Mouse (Mus musculus) neural tube, embryonic 11.5 days (tissue): ENCODE measurements around the gene Rprd2. TPM values are rescaled to one million over a fixed set of nuclear protein-coding genes. Genes with fewer than 3 reads are reported as not detected.

Experiments
- ATAC-seq: fragments of 200-750 bp; cut with Nextera tagmentation; 2 replicates; pipeline ENCODE4 v1.8.0; 2017; ENCODE audit warnings: moderate number of reproducible peaks, mild to moderate bottlenecking, moderate TSS enrichment, moderate library complexity; ENCODE audit not compliant: insufficient read depth, low FRiP score, low TSS enrichment
- DNase-seq: peaks from one replicate; pipeline ENCODE4 v3.0.0-alpha.2; 2015; ENCODE audit warnings: low spot score
- H3K27ac ChIP-seq: fragments of 300-500 bp; sonication (generic); 2 replicates; pipeline ENCODE4 v1.5.1; 2014; ENCODE audit warnings: low read depth, mild to moderate bottlenecking, low read length
- H3K27me3 ChIP-seq: fragments of 300-500 bp; sonication (generic); 2 replicates; pipeline ENCODE4 v1.6.1; 2014; ENCODE audit warnings: mild to moderate bottlenecking, low read length, mixed read lengths; ENCODE audit not compliant: control insufficient read depth, insufficient read depth
- H3K36me3 ChIP-seq: fragments of 300-500 bp; sonication (generic); 2 replicates; pipeline ENCODE4 v1.6.1; 2014; ENCODE audit warnings: mild to moderate bottlenecking, low read length, moderate library complexity, mixed read lengths; ENCODE audit not compliant: control insufficient read depth, insufficient read depth
- H3K4me1 ChIP-seq: fragments of 300-500 bp; sonication (generic); 2 replicates; pipeline ENCODE4 v1.6.1; 2014; ENCODE audit warnings: low read length, mixed read lengths; ENCODE audit not compliant: control insufficient read depth, insufficient read depth
- H3K4me2 ChIP-seq: fragments of 300-500 bp; sonication (generic); 2 replicates; pipeline ENCODE4 v1.6.1; 2014; ENCODE audit warnings: low read depth, mild to moderate bottlenecking, moderate library complexity
- H3K4me3 ChIP-seq: fragments of 300-500 bp; sonication (generic); 2 replicates; pipeline ENCODE4 v1.5.1; 2014; ENCODE audit warnings: low read depth, low read length
- H3K9ac ChIP-seq: fragments of 300-500 bp; sonication (generic); 2 replicates; pipeline ENCODE4 v1.6.1; 2014; ENCODE audit warnings: mild to moderate bottlenecking, low read length
- H3K9me3 ChIP-seq: fragments of 300-500 bp; sonication (generic); 2 replicates; pipeline ENCODE4 v1.6.1; 2016; ENCODE audit warnings: low read length; ENCODE audit not compliant: control insufficient read depth
- WGBS: fragments of 180-500 bp; shearing (Covaris S2); extraction: QIAGEN DNeasy Blood & Tissue Kit; methylation state at CpG from one replicate; pipeline ENCODE4 v1.1.7; 2014; 5-methylcytosine and 5-hydroxymethylcytosine counted together
- polyA plus RNA-seq: library from polyadenylated mRNA; unstranded; fragments of >200 nt; fragmentation: Nextera tagmentation; extraction: Ambion mirVana; gene quantifications from 2 replicates; pipeline ENCODE4 v1.2.1, GENCODE M21; 2014

Gene Rprd2
- polyA plus RNA-seq, 1 experiment from 2014 or later = 21.6 TPM

GRCm38 (mm10) chr3:95806677-95807076 lies 12.0 kb downstream of the Rprd2 start:
- H3K36me3 ChIP-seq = peaks cover 3% of the 10 kb centered on the region

GRCm38 (mm10) chr3:95803851-95804250 lies 14.8 kb downstream of the Rprd2 start:
- DNase-seq = no peak
- Histone ChIP-seq H3K9ac (no peak overlapping the region), H3K4me2 (no peak overlapping the region), H3K27ac (no peak overlapping the region), H3K27me3 (no peaks in the 10 kb centered on the region), H3K4me3 (no peak overlapping the region), H3K36me3 (peaks cover 3% of the 10 kb centered on the region), H3K4me1 (no peaks in the 10 kb centered on the region), H3K9me3 (no peaks in the 10 kb centered on the region)
- 96% methylated on average over 4 of the region's 4 CpGs for WGBS
- no peak for ATAC-seq

More at GRCm38 (mm10) chr3:95806677-95807076, 12.0 kb downstream of the Rprd2 start:
- Histone ChIP-seq H3K9me3 (no peaks in the 10 kb centered on the region), H3K27ac (no peak overlapping the region), H3K9ac (no peak overlapping the region), H3K4me1 (no peaks in the 10 kb centered on the region), H3K4me3 (no peak overlapping the region), H3K4me2 (no peak overlapping the region), H3K27me3 (no peaks in the 10 kb centered on the region)
- ATAC-seq = no peak
- 100% methylated on average over 1 of the region's 1 CpGs for WGBS
- no peak for DNase-seq

DNA sequence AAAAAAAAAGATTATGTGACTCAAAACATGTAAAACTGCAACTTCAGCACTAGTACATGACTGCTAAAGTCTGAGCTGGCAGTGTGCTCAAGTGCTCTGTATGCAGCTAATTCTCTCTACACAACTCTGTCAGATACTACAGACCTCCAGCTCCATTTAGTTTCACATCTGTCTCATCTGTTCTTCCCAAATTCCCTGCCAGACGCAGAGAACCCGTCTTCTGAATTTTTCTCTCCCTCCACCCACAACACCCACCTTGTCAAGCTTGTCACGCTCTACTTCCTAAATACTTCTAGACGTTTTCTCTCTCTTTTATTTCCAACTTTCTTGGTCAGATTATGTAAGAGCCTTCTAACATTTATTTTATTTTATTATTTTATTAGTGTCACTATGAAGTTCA lies 19.9 kb downstream of the Rprd2 start:
- no peak for ATAC-seq
- no peaks in the 10 kb centered on the region for H3K36me3 ChIP-seq
- 87% methylated on average over 4 of the region's 4 CpGs for WGBS
- DNase-seq = no peak
- no peak overlapping the region for H3K4me3 ChIP-seq
- no peaks in the 10 kb centered on the region for H3K9me3 ChIP-seq
- H3K9ac ChIP-seq = no peak overlapping the region
- no peak overlapping the region for H3K4me2 ChIP-seq
- H3K27me3 ChIP-seq = no peaks in the 10 kb centered on the region
- no peak overlapping the region for H3K27ac ChIP-seq
- no peaks in the 10 kb centered on the region for H3K4me1 ChIP-seq

GRCm38 (mm10) chr3:95794299-95794698 lies 24.4 kb downstream of the Rprd2 start:
- Histone ChIP-seq H3K27ac (no peak overlapping the region), H3K4me2 (no peak overlapping the region), H3K4me1 (no peaks in the 10 kb centered on the region), H3K4me3 (no peak overlapping the region), H3K27me3 (no peaks in the 10 kb centered on the region), H3K36me3 (no peaks in the 10 kb centered on the region), H3K9me3 (no peaks in the 10 kb centered on the region), H3K9ac (no peak overlapping the region)
- DNase-seq (no peak), ATAC-seq (no peak)
- WGBS = 82% methylated on average over 1 of the region's 1 CpGs

DNA sequence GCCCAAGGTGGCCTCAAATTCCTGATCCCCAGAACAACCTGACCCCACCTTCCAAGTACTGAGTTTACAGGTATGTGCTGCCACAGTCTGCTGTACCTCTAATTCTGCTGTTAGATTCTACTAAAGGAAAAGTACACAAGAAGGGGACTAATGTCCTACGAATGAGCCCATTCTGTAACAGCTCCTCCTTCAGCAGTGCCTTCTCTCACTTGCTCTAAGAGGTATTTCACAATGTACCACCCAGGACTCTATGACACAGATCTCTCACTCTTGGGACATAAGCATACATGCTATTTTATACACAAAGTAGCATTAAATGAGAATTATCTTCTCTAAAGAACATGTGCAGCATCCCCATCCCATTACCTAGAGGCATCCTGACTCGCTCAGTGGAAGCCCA lies 25.0 kb downstream of the Rprd2 start:
- Histone ChIP-seq H3K4me2 (no peak overlapping the region), H3K4me3 (no peak overlapping the region), H3K4me1 (no peaks in the 10 kb centered on the region), H3K9me3 (no peaks in the 10 kb centered on the region), H3K36me3 (no peaks in the 10 kb centered on the region; the same call in 1 of the 2 replicates), H3K27ac (no peak overlapping the region), H3K9ac (no peak overlapping the region), H3K27me3 (no peaks in the 10 kb centered on the region)
- no peak for DNase-seq
- WGBS = 81% methylated on average over 2 of the region's 2 CpGs
- ATAC-seq = no peak

- Histone ChIP-seq H3K4me3 (no peak overlapping the region), H3K9ac (no peak overlapping the region), H3K4me1 (no peaks in the 10 kb centered on the region), H3K27ac (no peak overlapping the region), H3K4me2 (no peak overlapping the region), H3K9me3 (no peaks in the 10 kb centered on the region), H3K36me3 (peaks cover 16% of the 10 kb centered on the region), H3K27me3 (no peaks in the 10 kb centered on the region)
- no peak for DNase-seq
- WGBS = 91% methylated on average over 4 of the region's 4 CpGs
- ATAC-seq = no peak
These were observed 33.2 kb downstream of the Rprd2 start for GRCm38 (mm10) chr3:95785501-95785900.

- DNase-seq = no peak
- H3K36me3 ChIP-seq = peaks cover 13% of the 10 kb centered on the region
These were observed 46.7 kb downstream of the Rprd2 start for GRCm38 (mm10) chr3:95771985-95772384.

DNA sequence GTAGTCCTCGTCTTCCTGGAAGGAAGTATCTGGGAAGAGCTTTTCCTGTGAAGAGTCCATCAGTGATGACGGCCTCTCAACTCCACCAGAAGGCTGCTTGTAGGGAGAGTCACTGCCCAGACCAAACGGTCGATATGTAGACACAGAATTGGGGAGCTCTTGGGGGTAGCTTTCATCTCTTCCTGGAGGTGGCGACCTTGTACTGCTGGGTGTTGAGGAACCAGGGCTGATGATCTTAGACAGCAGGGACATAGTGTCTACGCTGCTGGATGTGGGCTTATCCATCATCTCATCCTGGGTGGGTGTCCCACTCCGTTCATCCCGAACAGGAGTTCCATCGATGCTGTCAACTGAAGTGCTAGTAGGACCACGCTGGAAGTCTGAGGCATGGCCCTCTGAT lies 53.1 kb downstream of the Rprd2 start:
- WGBS = 93% methylated on average over 10 of the region's 10 CpGs
- H3K36me3 ChIP-seq = peaks cover 14% of the 10 kb centered on the region

More at GRCm38 (mm10) chr3:95771985-95772384, 46.7 kb downstream of the Rprd2 start:
- Histone ChIP-seq H3K4me3 (no peak overlapping the region), H3K4me1 (no peaks in the 10 kb centered on the region), H3K9ac (no peak overlapping the region), H3K27me3 (no peaks in the 10 kb centered on the region), H3K9me3 (no peaks in the 10 kb centered on the region), H3K27ac (no peak overlapping the region), H3K4me2 (no peak overlapping the region)
- ATAC-seq = no peak

GRCm38 (mm10) chr3:95763811-95764210 lies 54.9 kb downstream of the Rprd2 start:
- 83% methylated on average over 9 of the region's 10 CpGs for WGBS
- peaks cover 13% of the 10 kb centered on the region for H3K36me3 ChIP-seq
- H3K27ac ChIP-seq = no peak overlapping the region
- H3K4me2 ChIP-seq = no peak overlapping the region
- no peaks in the 10 kb centered on the region for H3K9me3 ChIP-seq
- no peaks in the 10 kb centered on the region for H3K27me3 ChIP-seq
- no peak overlapping the region for H3K9ac ChIP-seq
- no peak for DNase-seq
- H3K4me1 ChIP-seq = no peaks in the 10 kb centered on the region
- no peak overlapping the region for H3K4me3 ChIP-seq
- ATAC-seq = no peak

More for the DNA sequence above, 53.1 kb downstream of the Rprd2 start:
- H3K9me3 ChIP-seq = no peaks in the 10 kb centered on the region
- no peak overlapping the region for H3K9ac ChIP-seq
- DNase-seq (no peak), ATAC-seq (no peak)
- H3K4me3 ChIP-seq = no peak overlapping the region
- no peaks in the 10 kb centered on the region for H3K4me1 ChIP-seq
- no peaks in the 10 kb centered on the region for H3K27me3 ChIP-seq
- H3K4me2 ChIP-seq = no peak overlapping the region
- H3K27ac ChIP-seq = no peak overlapping the region
